Mouse (Mus musculus) hindbrain, embryonic 10.5 days (tissue): ENCODE results near the gene Tnks1bp1. TPM values are rescaled to one million over a fixed set of nuclear protein-coding genes. Genes with fewer than 3 reads are reported as not detected.

Experiments
- DNase-seq: peaks from one replicate; pipeline ENCODE4 v3.0.0-alpha.2; 2017; ENCODE audit warnings: low spot score
- H3K27ac ChIP-seq: fragments of 300-500 bp; sonication (generic); 2 replicates; pipeline ENCODE4 v1.5.1; 2016; ENCODE audit warnings: mild to moderate bottlenecking, moderate library complexity
- H3K27me3 ChIP-seq: fragments of 300-500 bp; sonication (generic); 2 replicates; pipeline ENCODE4 v1.6.1; 2016; ENCODE audit warnings: mild to moderate bottlenecking; ENCODE audit not compliant: poor library complexity, insufficient read depth, severe bottlenecking
- H3K36me3 ChIP-seq: fragments of 300-500 bp; sonication (generic); 2 replicates; pipeline ENCODE4 v1.6.1; 2016; ENCODE audit warnings: mild to moderate bottlenecking, moderate library complexity
- H3K4me1 ChIP-seq: fragments of 300-500 bp; sonication (generic); replicated peaks from 2 replicates; pipeline ENCODE4 v1.6.1; 2016; ENCODE audit warnings: mild to moderate bottlenecking
- H3K4me3 ChIP-seq: fragments of 300-500 bp; sonication (generic); 2 replicates; pipeline ENCODE4 v1.5.1; 2016; ENCODE audit warnings: mild to moderate bottlenecking, moderate library complexity
- H3K9me3 ChIP-seq: fragments of 300-500 bp; sonication (generic); 2 replicates; pipeline ENCODE4 v1.6.1; 2016; ENCODE audit warnings: mild to moderate bottlenecking, moderate library complexity
- WGBS: fragments of 180-500 bp; shearing (Covaris S2); methylation state at CpG from one replicate; pipeline ENCODE4 v1.1.7; 2016; 5-methylcytosine and 5-hydroxymethylcytosine counted together
- polyA plus RNA-seq: library from polyadenylated mRNA; unstranded; fragments of >200 nt; fragmentation: Nextera tagmentation; extraction: Ambion mirVana; gene quantifications from 2 replicates; pipeline ENCODE4 v1.2.1, GENCODE M21; 2016

Tnks1bp1 gene
- 29.3 and 31.2 TPM in 2 replicates for polyA plus RNA-seq

GRCm38 (mm10) chr2:85047596-85048167 is at the start of gene Tnks1bp1:
Gene Tnks1bp1 (plus strand): TSS chr2:85048022.
- peak; percentile 94 for DNase-seq
- Histone ChIP-seq H3K4me3 (peak within 1 kb of the TSS; percentile 84), H3K4me1 (peaks cover 52% of the 10 kb centered on the region), H3K9me3 (no peaks in the 10 kb centered on the region), H3K27ac (peak within 1 kb of the TSS; percentile 93), H3K36me3 (peaks cover 66% of the 10 kb centered on the region), H3K27me3 (no peaks in the 10 kb centered on the region)
- under 1% methylated on average over 42 of the region's 42 CpGs for WGBS

GRCm38 (mm10) chr2:84999486-85000181 is 48.2 kb upstream of the Tnks1bp1 start:
- WGBS, result 83% methylated on average over 3 of the region's 3 CpGs
- H3K4me1 ChIP-seq, result peaks cover 3% of the 10 kb centered on the region; the same call in 1 of the 2 replicates
- no peak overlapping the region for H3K4me3 ChIP-seq
- no peaks in the 10 kb centered on the region for H3K36me3 ChIP-seq
- DNase-seq, result no peak
- no peaks in the 10 kb centered on the region for H3K27me3 ChIP-seq
- H3K27ac ChIP-seq, result no peak overlapping the region
- no peaks in the 10 kb centered on the region for H3K9me3 ChIP-seq

- H3K27ac ChIP-seq, result no peak overlapping the region
- H3K36me3 ChIP-seq, result no peaks in the 10 kb centered on the region
- H3K4me1 ChIP-seq, result peaks cover 3% of the 10 kb centered on the region; the same call in 1 of the 2 replicates
- H3K4me3 ChIP-seq, result no peak overlapping the region
- 73% methylated on average over 13 of the region's 13 CpGs for WGBS
- H3K27me3 ChIP-seq, result no peaks in the 10 kb centered on the region
- no peak for DNase-seq
- no peaks in the 10 kb centered on the region for H3K9me3 ChIP-seq
Observed at GRCm38 (mm10) chr2:85001497-85001896, 46.3 kb upstream of the Tnks1bp1 start.

GRCm38 (mm10) chr2:85002575-85002974 is 45.2 kb upstream of the Tnks1bp1 start:
- Histone ChIP-seq H3K4me1 (peaks cover 3% of the 10 kb centered on the region; the same call in 1 of the 2 replicates), H3K4me3 (no peak overlapping the region), H3K27ac (no peak overlapping the region), H3K27me3 (no peaks in the 10 kb centered on the region), H3K9me3 (no peaks in the 10 kb centered on the region), H3K36me3 (no peaks in the 10 kb centered on the region)
- WGBS, result 77% methylated on average over 8 of the region's 8 CpGs
- no peak for DNase-seq

- H3K9me3 ChIP-seq, result no peaks in the 10 kb centered on the region
- H3K27me3 ChIP-seq, result no peaks in the 10 kb centered on the region
- 89% methylated on average over 4 of the region's 4 CpGs for WGBS
- DNase-seq, result no peak
- no peak overlapping the region for H3K4me3 ChIP-seq
- peaks cover 3% of the 10 kb centered on the region; the same call in 1 of the 2 replicates for H3K4me1 ChIP-seq
- no peaks in the 10 kb centered on the region for H3K36me3 ChIP-seq
- H3K27ac ChIP-seq, result no peak overlapping the region
Observed at GRCm38 (mm10) chr2:85004341-85004740, 43.5 kb upstream of the Tnks1bp1 start.

GRCm38 (mm10) chr2:85006600-85006999 is 41.2 kb upstream of the Tnks1bp1 start:
- no peak overlapping the region for H3K27ac ChIP-seq
- H3K36me3 ChIP-seq, result no peaks in the 10 kb centered on the region
- H3K4me1 ChIP-seq, result peaks cover 3% of the 10 kb centered on the region; the same call in 1 of the 2 replicates
- no peak for DNase-seq
- no peak overlapping the region for H3K4me3 ChIP-seq
- WGBS, result 80% methylated on average over 7 of the region's 7 CpGs
- no peaks in the 10 kb centered on the region for H3K27me3 ChIP-seq
- H3K9me3 ChIP-seq, result no peaks in the 10 kb centered on the region

GRCm38 (mm10) chr2:85007729-85008128 is 40.1 kb upstream of the Tnks1bp1 start:
- no peaks in the 10 kb centered on the region; the same call in 1 of the 2 replicates for H3K4me1 ChIP-seq
- H3K9me3 ChIP-seq, result no peaks in the 10 kb centered on the region
- no peaks in the 10 kb centered on the region for H3K27me3 ChIP-seq
- DNase-seq, result peak; percentile 11
- H3K4me3 ChIP-seq, result no peak overlapping the region
- H3K36me3 ChIP-seq, result no peaks in the 10 kb centered on the region
- H3K27ac ChIP-seq, result no peak overlapping the region
- WGBS, result 26% methylated on average over 4 of the region's 4 CpGs

- Histone ChIP-seq H3K27me3 (no peaks in the 10 kb centered on the region), H3K27ac (no peak overlapping the region), H3K4me3 (no peak overlapping the region), H3K9me3 (no peaks in the 10 kb centered on the region), H3K4me1 (no peaks in the 10 kb centered on the region), H3K36me3 (no peaks in the 10 kb centered on the region)
- WGBS, result 88% methylated on average over 2 of the region's 2 CpGs
- DNase-seq, result no peak
Observed at GRCm38 (mm10) chr2:85009212-85009611, 38.6 kb upstream of the Tnks1bp1 start.

- Histone ChIP-seq H3K4me3 (no peak overlapping the region), H3K9me3 (no peaks in the 10 kb centered on the region), H3K4me1 (no peaks in the 10 kb centered on the region), H3K27me3 (no peaks in the 10 kb centered on the region), H3K36me3 (no peaks in the 10 kb centered on the region), H3K27ac (no peak overlapping the region; the same call in 1 of the 2 replicates)
- no peak for DNase-seq
- 80% methylated on average over 9 of the region's 9 CpGs for WGBS
Observed at GRCm38 (mm10) chr2:85011906-85012604, 35.8 kb upstream of the Tnks1bp1 start.

GRCm38 (mm10) chr2:85012679-85013078 is 35.1 kb upstream of the Tnks1bp1 start:
- H3K9me3 ChIP-seq, result no peaks in the 10 kb centered on the region
- DNase-seq, result no peak
- no peak overlapping the region; the same call in 1 of the 2 replicates for H3K27ac ChIP-seq
- no peak overlapping the region for H3K4me3 ChIP-seq
- WGBS, result 88% methylated on average over 14 of the region's 14 CpGs
- H3K4me1 ChIP-seq, result no peaks in the 10 kb centered on the region
- no peaks in the 10 kb centered on the region for H3K36me3 ChIP-seq
- no peaks in the 10 kb centered on the region for H3K27me3 ChIP-seq

- H3K27ac ChIP-seq, result no peak overlapping the region
- no peak for DNase-seq
- no peak overlapping the region for H3K4me3 ChIP-seq
- 81% methylated on average over 5 of the region's 5 CpGs for WGBS
- H3K27me3 ChIP-seq, result no peaks in the 10 kb centered on the region
- no peaks in the 10 kb centered on the region for H3K4me1 ChIP-seq
- no peaks in the 10 kb centered on the region for H3K9me3 ChIP-seq
- no peaks in the 10 kb centered on the region for H3K36me3 ChIP-seq
Observed at GRCm38 (mm10) chr2:85013826-85014587, 33.8 kb upstream of the Tnks1bp1 start.

GRCm38 (mm10) chr2:85014588-85014982 is 33.2 kb upstream of the Tnks1bp1 start:
- H3K4me1 ChIP-seq, result no peaks in the 10 kb centered on the region
- no peaks in the 10 kb centered on the region for H3K9me3 ChIP-seq
- no peaks in the 10 kb centered on the region for H3K36me3 ChIP-seq
- no peaks in the 10 kb centered on the region for H3K27me3 ChIP-seq
- 76% methylated on average over 3 of the region's 3 CpGs for WGBS
- no peak for DNase-seq
- H3K4me3 ChIP-seq, result no peak overlapping the region
- no peak overlapping the region for H3K27ac ChIP-seq
